8 mouse cellular contexts compared by ENCODE assay signal in the genomic region with DNA sequence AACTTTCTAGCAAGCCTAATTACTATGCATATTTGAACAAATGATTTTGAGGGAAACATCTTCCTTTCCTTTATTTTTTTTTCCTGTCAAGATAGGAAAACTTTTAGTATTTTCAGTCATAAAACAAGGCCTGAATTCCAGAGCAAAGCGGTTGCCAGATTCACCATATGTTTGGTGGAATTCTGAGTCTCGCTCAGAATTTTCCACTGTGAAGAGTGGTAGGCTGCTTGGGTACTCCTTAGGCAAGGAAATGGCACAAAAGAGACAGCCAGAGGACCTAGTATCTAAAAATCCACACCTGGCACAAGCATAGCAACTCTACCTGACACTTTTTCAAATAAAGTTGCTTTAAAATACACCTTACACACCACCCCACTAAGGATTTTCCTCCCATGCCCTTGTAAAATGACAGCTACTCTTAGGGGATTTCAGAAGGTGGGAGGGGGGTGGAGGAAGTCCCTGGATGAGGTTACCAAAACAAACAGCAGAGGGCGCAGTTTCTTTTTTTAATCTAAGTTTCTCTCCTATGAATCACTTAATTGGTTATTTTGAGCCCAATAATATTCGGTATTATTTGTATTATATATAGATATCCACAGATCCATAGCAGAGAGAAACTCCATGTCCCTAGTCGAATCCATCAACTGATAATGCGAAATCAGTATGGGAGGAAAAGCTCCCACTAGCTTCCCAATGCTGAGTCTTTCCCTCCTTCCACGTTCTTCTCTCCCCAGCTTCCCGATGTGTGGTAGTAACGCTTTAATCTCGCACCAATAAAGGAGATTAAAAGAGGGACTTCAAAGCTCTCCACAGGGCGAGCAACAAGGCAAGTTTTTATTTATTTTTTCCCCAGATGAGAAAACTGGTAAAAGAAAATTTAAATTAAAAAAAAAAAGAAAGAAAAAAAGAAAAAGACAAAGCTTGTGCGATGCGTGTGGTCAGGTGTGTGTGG. TPM values are rescaled to one million over a fixed set of nuclear protein-coding genes. Genes with fewer than 3 reads are reported as not detected.
DNase-seq lines count a peak whose midpoint lies in the region; ATAC-seq and TF ChIP-seq lines count a peak whose summit lies in the region.

No protein-coding gene starts in this region.

- peak overlapping the region; percentile 49 for H3K4me3 ChIP-seq in embryonic fibroblast, embryonic 13.5 days (ENCODE audit: insufficient read depth, low read length)
- H3K4me3 ChIP-seq in hindbrain, embryonic 13.5 days, result peak overlapping the region; percentile 82

- H3K9me3 ChIP-seq in hindbrain, embryonic 13.5 days, result no peaks in the 10 kb centered on the region

- peak; percentile 45 for ATAC-seq in hindbrain, embryonic 13.5 days (ENCODE audit: low FRiP score)
- peak; percentile 63 for ATAC-seq in megakaryocyte progenitor cell, adult 5-6 weeks (replicated peaks; ENCODE audit: poor library complexity)

- H3K9ac ChIP-seq in hindbrain, embryonic 13.5 days, result peak overlapping the region; percentile 87

- peak overlapping the region; percentile 97 for H3K4me2 ChIP-seq in hindbrain, embryonic 13.5 days

- no peak overlapping the region for H3K27ac ChIP-seq in embryonic fibroblast, embryonic 13.5 days (ENCODE audit: insufficient read depth, low read length)
- H3K27ac ChIP-seq in hindbrain, embryonic 13.5 days, result peak overlapping the region; percentile 79

- no peaks in the 10 kb centered on the region for H3K36me3 ChIP-seq in hindbrain, embryonic 13.5 days
- no peaks in the 10 kb centered on the region for H3K36me3 ChIP-seq in splenic B cell, adult 2 months (ENCODE audit: control insufficient read depth, insufficient read depth, low read length, poor library complexity, severe bottlenecking)

- peak; percentile 9 for DNase-seq in adrenal gland, adult 2 months
- DNase-seq in adrenal gland, postnatal 4 days (ENCODE audit: low spot score in 2 of 2), result no peak
- DNase-seq in brain, adult 2 months (ENCODE audit: low read depth, low spot score), result peak; percentile 89
- peak; percentile 42 for DNase-seq in left cerebral cortex, adult 11 months (ENCODE audit: low spot score)
- peak; percentile 15 for DNase-seq in splenic B cell, adult 2 months (ENCODE audit: low read depth, low spot score)

- peaks cover 14% of the 10 kb centered on the region for H3K27me3 ChIP-seq in hindbrain, embryonic 13.5 days
- H3K27me3 ChIP-seq in splenic B cell, adult 2 months (ENCODE audit: control insufficient read depth, insufficient read depth, low read length, poor library complexity, severe bottlenecking), result no peaks in the 10 kb centered on the region

- no peak for TF ChIP-seq POLR2A in embryonic fibroblast, embryonic 13.5 days (IDR thresholded peaks at IDR 0.05; ENCODE audit: low read depth, low read length)

- no peak for TF ChIP-seq CTCF in embryonic fibroblast, embryonic 13.5 days (IDR thresholded peaks at IDR 0.05; ENCODE audit: borderline replicate concordance, insufficient read depth, low read length)

- 4% methylated on average over 13 of the region's 13 CpGs for WGBS in hindbrain, embryonic 13.5 days

- H3K4me1 ChIP-seq in embryonic fibroblast, embryonic 13.5 days (ENCODE audit: control insufficient read depth, insufficient read depth, low read length), result no peaks in the 10 kb centered on the region; the same call in 1 of the 2 replicates
- peaks cover 7% of the 10 kb centered on the region; the same call in 1 of the 2 replicates for H3K4me1 ChIP-seq in hindbrain, embryonic 13.5 days (replicated peaks)

RNA-seq across cellular contexts. Expression of a gene that starts 2.2 kb away (rescaled TPM):
- 1 to 10 TPM; 2.0 to 2.7 TPM for total RNA-seq in adrenal gland, adult 2 months (2021)
- polyA plus RNA-seq in adrenal gland, adult 2 months (2012; rRNA removed), result 0.66 and 0.99 TPM in 2 replicates
- 1 to 10 TPM; 2.0 to 2.1 TPM for total RNA-seq in adrenal gland, postnatal 4 days (2021)
- 0.53 and 1.3 TPM in 2 replicates for polyA plus RNA-seq in embryonic fibroblast, embryonic 13.5 days (2011; ENCODE audit: insufficient read length, low read depth, missing spikeins)
- polyA plus RNA-seq in hindbrain, embryonic 13.5 days (2015; fragmentation: Nextera tagmentation; extraction: Ambion mirVana), result 19.7 and 25.5 TPM in 2 replicates
- total RNA-seq in megakaryocyte progenitor cell, adult 5-6 weeks (2015), result not detected in 2 replicates
- not detected in 2 replicates for total RNA-seq in megakaryocyte progenitor cell, adult 5-6 weeks (2017)

Comparison
In these comparisons a context has a peak if more than half of its experiments do, and no peak if none do; other contexts are left out.
1. DNase-seq: peak in adrenal gland, adult 2 months (single experiment), brain, adult 2 months (single experiment), left cerebral cortex, adult 11 months (single experiment) and splenic B cell, adult 2 months (single experiment); none in adrenal gland, postnatal 4 days (0 of 2).